Mouse (Mus musculus) heart, adult 9 months (tissue): ENCODE results near the gene Marcks.
"Not testable (repeated sequence)": the region's sequence is repeated elsewhere in the genome, so short reads cannot be mapped to it uniquely, and the experiment has no call there.

ENCODE experiments used
- DNase-seq, 2 experiments: peaks; one replicate each; pipeline ENCODE4 v3.0.0; 2022; ENCODE audit warnings: low spot score in 2 of 2

Gene Marcks

DNA sequence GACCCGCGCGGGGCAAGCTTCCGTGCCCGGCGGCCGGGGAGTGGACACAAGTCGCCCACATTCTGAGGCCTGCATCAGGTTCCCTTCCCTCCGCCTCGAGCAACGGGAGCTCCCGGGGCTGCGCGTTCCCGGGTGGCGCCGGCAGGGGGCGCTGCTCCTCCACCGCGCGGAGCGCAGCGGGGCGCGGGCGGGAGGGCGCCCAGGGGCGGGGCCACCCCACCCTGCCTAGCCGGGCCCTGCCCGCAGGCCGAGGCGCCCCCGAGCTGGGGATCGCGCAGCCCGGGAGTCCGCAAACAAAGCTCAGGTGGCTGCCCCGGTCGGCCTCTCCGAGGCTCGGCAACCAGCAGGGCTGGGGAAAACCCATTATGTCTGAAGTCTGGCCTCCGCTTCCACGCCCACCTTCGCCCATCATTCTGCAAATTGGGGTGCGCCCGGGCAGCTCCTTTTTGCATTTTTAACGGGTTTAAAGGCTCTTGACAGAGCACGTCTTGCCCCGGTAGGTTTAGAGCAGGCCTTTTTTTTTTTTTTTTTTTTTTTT lies 1.7 kb downstream of the Marcks start:
- DNase-seq: peak; percentile 90

DNA sequence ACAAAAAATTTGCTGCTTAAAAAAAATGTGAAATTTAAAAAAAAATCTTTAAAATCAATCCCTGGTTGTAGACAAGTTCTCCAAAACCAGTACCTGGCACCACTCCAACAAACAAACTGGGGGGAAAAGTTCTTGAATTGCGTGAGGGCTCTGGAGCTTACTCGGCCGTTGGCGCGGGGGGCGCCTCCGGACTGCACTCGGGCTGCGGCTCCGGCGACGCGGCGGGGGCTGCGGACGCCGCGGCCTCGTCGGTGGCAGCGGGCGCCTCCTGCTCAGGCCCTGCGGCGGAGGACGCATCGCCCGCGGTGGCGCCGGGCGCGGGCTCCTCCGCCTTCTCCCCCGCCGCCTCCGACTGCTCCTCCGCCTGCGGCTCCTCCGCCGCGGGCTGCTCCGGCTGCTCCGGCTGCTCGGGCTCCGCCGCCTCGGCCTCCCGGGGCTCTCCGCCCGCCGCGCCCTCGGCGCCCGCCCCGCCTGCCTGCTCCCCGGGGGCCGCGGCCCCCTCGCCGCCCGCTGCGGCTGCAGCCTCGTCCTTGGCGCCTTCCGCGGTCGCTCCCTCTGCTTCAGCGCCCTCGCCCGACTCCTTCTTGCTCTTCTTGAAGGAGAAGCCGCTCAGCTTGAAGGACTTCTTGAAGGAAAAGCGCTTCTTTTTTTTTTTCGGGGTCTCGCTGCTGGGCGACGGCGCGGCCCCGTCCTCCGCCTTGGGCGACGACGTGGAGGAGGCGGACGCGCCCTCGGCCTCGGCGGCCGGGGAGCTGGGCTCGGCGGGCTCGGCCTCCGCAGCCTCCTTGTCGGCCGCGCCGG lies 2.6 kb downstream of the Marcks start:
- DNase-seq: peak; percentile 21 to 59

DNA sequence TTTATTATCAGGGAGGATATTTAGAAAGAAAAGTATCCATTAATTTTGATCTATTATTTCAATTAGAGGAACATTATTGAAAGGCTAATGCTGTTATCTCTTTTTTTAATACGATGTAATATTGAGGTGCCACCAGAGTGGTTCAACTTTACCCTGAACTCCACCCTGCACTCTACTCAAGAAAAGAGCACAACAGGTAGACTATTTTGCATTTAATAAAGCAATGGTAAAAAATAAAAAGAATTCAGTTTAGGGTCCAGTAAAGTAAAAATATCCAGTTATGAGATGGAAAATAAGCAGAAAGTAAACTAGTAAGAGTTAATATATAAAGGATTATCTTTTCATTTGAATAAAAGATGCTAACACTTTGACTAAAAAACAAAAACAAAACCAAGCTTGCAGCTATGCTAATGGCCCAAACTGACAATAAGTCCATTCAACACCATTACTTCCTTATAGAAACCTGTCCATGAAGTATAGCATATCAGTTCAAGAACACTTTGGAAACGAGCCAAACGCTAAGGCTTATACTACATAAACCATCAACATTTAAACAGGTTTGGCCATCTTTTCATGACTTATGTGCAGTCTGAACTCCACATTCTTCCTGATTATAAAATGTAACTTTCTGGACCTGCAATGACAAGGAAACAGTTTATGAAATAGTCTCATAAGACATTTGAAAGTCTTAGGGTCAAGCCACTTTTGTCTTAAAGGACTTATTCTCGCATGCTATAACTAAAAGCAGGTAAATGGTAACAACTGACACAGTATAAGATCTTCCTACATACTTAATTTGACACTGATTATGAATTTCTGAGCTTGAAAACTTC lies 4.6 kb downstream of the Marcks start:
- DNase-seq: no peak

DNA sequence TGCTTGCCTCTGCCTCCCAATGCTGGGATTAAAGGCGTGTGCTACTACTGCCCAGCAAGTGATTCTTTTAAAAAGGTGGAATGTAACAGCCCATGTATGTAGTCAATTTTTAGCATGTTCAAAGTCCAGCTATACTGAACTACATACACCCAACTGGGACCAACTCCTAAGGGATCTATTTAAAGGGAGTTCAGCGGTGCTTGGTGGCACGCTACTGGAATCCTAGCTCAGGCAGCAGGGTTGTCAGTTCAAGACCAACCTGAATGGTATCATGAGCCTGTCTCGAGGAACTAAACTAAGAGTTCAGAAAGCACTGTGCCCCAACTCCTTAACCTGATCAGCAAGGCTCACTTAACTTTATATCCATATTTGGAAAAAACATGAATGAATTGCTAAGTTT lies 6.0 kb downstream of the Marcks start:
- DNase-seq: no peak

DNA sequence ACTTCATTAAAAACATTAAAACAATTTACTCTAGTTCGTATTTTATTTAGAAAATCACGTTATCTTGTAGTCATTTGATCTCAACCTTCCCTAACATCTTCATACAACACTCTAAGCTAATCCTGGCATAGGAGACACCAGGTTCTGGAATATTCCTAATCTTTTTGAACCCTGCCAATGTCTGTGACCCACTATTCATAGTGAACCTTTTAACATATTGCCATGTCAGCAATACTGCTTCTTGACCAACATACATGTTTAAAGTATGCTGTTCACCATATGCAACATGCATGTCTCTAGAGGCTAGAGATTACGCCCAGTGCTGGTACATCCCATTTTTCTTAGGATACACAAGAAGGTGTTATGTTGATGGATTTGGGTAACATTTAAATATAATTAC lies 9.1 kb downstream of the Marcks start:
- no peak for DNase-seq

DNA sequence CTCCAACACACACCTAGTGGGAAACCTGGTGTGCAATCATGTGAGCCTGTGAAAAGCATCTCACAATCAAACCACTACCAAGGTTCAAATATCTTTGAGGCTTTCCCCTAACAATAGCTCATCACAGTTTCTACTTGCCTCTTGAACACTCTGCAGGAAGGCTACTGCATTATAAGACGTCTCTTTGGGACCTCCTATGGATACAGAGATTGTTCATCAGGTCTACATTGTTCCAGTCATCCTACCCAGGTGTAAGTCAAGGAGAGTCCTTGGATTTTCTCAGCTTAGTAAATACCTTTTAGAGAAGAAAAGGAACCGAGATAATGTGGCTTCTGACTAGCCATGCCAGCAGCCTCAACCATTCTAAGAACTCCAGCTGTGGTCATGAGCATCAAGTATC lies 23.4 kb downstream of the Marcks start:
- no peak for DNase-seq

DNA sequence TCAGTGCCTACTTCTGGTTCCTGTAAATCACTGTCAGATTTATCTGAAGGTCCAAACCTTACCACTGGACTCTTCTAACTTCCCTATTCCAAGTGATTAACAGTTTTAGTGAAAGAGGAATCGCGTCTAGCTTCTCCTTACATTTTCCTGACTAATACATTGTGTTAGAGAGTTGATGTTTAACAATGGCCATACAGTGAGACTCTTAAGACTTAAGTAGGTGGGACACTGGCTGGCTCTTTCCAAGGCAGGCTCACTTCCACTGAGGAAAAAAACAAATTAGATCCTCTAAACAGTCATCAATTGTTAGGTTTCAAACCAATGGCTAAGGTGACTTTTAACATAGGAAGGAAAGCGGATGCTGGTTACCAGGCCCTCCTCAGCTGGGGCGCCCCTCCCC lies 25.9 kb downstream of the Marcks start:
- no peak for DNase-seq

DNA sequence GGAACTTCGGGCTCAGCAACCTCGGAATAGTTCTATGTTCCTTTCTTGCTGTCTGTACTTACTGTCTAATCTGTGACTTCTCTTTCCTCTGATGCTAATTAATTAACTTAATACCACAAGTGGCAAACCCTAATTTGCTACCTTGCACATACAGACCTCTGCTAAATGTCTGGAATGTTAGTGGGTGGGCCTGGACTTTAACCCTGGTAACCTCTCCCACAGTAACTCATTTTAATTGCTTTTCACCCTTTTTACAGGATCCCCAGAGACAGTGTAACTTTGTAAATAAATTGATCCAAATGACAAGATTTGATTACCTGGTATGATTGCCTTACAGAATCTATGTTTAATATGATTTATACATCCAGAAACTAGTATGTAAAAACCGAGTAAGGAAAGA lies 26.4 kb downstream of the Marcks start:
- DNase-seq: no peak

DNA sequence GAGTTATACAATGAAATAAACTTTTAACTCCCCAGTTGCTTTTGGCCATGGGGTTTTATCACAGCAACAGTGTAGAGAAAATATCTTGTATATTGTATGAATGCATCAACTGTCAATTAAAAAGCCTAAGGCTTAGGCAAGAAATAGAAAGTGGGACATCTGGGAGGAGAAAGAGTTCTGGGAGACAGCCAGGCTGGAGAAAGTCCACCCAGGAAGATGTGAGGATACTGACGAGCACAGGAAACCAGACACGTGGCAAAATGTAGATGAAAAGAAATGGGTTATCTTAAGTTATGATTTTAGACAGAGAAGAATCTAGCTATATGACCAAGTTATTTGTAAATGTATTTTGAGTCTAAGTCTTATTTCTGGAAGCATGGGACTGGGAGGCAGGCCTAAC lies 27.3 kb downstream of the Marcks start:
- no peak for DNase-seq

DNA sequence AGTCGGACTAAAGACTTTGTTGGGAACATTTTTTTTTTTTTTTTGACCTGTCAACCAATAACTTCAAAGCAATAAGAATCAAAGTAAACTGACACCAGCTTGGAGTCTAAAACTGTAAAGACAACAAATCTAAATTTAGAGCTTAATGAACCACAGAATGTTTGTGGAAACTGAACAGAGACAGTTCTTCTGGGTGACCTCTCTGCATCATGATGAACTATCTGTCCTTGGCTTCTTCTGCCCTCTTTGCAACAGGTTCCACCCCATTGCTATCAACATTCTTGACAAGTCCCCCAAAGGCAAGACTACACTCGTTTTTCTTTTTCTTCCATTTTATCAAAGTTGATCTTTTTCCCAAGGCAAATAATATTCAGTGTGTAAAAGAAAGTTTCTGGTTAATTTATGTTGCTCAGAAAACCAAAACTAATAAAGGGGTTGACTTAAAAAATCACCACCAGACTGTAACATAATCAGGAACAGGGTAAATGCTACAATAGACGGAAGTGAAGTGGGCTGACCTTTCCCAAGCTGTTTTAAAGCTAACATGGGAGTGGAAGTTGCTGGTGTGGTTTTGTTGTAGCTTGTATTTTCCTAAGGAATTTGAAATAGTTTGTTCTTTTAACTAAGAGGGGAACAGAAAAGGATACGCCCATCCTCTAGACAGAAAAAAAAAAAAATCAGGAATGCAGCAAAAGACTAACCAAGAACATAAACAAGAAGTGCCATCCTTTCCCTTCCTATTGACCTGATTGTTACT lies 31.7 kb downstream of the Marcks start:
- peak; percentile 10 to 66 for DNase-seq

DNA sequence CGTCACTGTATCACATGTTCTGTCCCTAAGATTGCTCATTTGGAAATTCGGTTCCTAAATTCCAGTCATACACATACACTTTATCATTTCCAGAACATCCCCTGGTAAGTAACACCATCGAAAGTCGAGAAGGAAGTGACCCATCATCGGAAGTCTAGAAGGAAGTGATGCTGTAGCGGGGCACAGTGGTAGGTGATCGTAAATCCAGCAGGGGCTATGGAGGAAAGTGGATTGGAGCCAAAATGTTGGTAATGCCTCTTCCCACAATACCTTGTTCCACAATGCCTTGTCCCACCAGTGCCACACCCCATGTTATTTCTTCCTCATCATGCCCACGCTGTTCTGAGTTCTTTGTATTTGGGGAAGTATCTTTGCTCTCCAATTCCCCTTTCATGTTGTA lies 32.4 kb downstream of the Marcks start:
- DNase-seq: no peak

DNA sequence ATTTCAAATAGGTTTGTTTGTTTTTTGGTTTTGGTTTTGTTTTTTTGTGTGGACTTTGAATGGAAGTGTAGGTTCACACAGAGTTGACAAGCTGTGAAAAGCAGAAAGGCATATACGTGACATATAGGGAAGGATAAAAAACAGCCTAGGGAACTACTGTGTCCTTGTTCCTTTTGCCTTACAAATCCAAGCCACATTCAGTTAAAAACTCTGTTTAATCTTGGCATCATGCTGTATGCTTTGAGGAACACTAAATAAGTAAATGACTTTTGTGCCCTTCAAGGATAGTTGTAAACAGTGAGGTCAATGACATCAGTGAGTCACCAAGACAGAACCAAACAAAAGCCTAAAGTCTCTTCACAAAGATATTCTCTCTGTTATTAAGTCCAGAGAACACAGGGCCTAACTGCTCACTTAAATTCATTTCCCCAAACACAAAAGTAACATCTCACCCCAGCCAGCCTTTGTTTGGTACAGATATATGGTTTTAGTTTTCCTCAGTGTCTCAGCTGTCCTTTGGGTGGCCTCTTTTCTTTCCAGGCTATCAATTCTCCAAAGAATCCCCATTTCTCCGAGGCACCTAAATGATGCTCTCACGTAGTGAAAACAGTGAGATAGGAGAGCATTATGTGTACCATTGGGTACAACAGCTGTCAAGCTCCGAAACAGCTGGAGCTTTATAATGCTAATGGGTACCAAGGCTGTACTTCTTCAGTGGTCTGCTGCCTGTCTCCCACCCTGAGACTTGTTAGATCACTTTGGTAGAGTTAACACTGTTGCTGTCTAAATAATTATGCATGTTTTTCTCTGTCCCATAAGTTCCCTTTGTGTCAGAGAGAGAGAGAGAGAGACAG lies 36.3 kb downstream of the Marcks start:
- DNase-seq: no peak

DNA sequence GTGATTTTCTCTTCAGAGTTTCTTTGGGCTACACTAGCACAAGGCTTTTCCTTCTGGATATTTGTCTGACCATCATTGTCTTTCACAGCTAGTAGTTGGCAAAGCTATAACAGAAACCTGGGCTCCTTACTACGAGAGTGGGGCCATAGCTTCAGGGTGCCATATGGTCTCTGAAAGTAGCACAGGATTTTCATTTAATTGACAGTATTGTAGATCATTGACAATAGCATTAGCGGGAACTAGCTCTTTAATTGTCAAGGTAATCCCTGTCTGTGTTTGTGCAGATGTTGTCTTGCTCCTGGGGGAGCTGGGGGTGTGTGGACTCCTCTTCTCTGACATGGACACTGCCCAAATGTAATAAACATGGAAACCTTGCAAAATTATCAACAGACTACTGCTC lies 37.0 kb downstream of the Marcks start:
- no peak for DNase-seq

DNA sequence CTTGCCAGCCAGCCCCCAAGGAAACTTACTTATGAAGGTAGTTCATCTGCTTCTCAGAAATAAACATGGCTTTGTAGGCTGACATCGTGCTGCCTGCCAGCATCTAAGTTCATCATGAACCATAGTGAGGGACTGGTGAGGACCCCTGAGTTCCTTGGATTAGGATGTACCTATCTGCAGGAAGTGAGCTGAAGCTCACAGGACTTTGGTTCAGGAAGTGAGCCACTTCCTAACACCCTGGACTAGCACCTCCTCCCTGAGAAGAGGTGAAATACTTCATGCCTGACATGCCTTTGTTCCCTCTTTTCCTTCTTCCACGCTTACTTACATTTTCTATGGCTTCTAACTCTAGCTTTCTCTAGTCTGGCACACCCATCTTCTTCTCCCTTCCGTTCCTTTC lies 42.2 kb downstream of the Marcks start:
- no peak for DNase-seq

DNA sequence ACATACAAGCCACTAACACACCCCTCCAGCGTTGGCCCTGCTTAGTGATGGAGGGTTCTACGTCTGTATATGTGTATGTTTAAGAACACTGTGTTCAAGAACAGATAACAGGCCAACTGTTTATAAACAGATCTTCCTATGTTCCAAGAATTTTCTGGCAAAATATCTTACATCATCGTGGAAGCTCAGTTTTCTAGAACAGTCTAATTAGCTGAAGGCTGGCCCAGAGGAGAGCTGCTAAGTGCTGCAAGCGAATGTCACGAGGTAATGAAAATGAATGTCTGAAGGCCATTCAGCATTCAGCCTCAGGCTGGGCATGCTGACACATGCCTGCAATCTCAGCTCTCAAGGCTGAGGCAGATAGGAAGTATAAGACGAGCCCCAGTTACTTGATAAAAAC lies 42.9 kb downstream of the Marcks start:
- no peak for DNase-seq

DNA sequence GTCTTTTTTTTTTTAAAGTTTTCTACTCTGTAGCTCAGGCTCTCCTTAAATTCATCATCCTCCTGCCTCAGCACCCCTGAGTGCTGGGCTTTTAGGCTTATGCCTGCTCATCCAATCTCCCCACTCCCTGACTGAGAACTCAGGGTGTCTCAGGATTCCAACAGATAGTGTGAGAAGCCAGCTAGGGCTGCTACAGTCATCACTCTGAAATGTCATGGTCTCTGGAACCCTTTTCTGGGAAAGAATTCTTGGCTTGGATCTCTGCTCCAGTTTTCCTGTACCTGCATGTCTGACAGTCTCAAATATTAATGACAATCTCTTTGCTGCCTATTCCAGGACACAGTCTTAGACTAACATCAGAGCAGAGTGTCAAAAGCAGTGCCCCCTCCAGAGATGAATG lies 45.4 kb downstream of the Marcks start:
- no peak for DNase-seq

DNA sequence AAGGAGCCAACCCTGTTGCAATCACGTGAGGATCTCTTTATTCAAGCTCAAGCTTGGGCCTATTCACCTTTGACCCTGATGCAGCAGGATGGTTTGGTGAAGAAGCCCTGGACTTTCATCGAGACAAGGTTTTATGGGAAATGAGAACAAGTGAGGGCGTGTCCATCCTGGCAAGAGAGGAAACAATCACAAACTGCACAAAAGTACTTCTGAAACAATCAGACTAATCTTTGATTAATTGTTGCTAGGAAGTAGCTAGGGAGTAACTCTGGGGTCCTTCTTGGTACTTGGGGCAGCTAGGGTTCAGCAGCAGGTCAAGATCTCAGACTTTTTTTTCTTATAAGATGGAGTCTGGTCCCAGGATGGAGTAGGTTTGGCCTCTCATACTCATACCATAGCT lies 48.3 kb downstream of the Marcks start:
- DNase-seq: no peak

DNA sequence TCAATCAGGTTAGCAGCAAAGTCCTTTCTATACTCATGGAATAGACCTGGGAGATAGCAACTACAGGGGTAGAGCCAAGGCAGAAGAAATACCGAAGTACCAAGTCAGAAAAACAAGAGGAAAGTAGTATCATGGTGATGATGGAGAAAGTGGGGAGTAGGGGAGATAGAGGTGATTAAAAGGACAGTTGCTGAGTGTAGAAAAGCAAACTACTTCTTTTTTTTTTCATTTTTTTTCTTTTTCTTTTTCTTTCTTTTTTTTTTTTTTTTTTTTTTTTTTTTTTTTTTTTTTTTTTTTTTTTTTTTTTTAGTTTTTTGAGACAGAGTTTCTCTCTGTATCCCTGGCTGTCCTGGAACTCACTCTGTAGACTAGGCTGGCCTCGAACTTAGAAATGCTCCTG lies 54.6 kb downstream of the Marcks start:
- DNase-seq: not testable (repeated sequence)
